Mouse (Mus musculus): ENCODE data around the gene Scn3a.

DNA sequence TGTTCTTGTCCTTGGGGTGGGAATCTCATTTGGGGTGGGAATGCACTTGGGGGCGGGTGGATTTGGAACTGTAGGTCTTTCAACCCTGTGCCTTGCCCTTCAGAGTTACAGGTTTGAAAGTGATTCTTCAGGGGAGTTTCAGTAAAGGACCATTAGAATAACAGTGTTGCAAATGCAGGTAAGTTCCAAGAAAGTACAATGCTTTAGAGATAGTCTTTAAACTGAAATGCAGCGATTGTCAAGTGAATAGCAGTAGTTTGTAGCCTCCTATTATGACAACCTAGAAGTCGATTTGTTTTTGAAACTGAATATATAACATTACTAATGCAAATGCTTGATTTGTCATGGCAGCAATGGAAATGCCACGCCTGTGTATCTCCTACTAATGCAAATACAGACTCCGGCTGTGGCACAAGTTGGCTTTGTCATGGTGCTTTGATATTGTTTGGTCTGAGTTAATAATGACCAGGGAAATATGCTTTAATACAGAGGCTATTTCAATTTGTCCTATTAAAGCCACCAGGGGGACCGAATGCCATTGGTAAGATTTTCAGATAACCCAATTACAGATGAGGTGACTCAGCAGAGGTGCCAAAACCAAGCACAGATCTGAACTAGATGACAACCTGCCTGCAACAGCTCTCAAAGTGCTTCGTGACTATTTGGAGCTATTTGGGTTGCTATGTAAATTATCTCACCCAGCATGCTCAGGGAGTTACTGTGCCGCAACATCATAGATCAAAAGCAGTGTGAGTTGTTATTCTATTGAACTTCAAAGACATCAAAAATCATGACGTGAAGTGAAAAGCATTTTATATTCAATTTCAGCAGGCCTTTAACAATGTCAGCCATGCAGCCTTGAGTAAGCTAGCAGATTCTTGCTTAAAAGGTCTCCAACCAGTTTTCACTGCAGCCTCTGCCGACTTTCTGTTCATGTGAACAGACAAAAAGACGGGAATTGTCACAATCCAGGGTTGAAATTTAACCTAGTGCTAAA lies 145.9 kb downstream of the Scn3a start:
- TF ChIP-seq CTCF (IDR thresholded peaks at IDR 0.05; ENCODE audit: control insufficient read depth, insufficient read depth, insufficient replicate concordance, low read depth, low read length): no peak
- no peak for TF ChIP-seq POLR2A (IDR thresholded peaks at IDR 0.05; ENCODE audit: control insufficient read depth, low read depth, low read length)

All from testis, adult 2 months (tissue).